Mouse (Mus musculus): ENCODE results near the gene Zdhhc12. TPM values are rescaled to one million over a fixed set of nuclear protein-coding genes. Genes with fewer than 3 reads are reported as not detected.

Zdhhc12 gene
- polyA plus RNA-seq, 1 experiment, result 1.6 TPM

DNA sequence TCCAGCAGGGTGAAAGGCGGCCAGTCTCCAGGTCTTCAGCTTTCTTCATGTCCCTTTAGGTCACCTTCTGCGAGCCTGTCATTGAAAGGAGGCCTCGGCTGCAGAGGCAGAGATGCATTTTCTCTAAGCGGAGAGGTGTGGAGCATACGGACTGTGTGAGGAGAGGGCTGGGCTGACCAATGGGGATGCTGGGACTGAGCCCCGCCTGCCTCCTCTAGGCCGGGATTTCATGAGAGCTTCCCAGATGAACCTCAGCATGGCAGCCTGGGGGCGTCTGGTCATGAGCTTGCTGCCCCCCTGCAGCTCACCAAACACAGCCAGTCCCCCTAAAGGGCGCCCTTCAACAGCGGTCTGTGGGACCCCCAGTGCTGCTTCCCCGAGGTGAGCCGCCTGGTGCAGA lies 8.8 kb downstream of the Zdhhc12 start:
- Histone ChIP-seq H3K9me3 (ENCODE audit: control insufficient read depth, low read length) (no peaks in the 10 kb centered on the region), H3K4me3 (replicated peaks) (no peak overlapping the region), H3K27me3 (ENCODE audit: control insufficient read depth) (no peaks in the 10 kb centered on the region), H3K4me1 (ENCODE audit: control insufficient read depth) (peaks cover 5% of the 10 kb centered on the region), H3K36me3 (ENCODE audit: control insufficient read depth) (no peaks in the 10 kb centered on the region; the same call in 1 of the 2 replicates)
- TF ChIP-seq TAL1 (IDR thresholded peaks at IDR 0.05; ENCODE audit: low read length) (no peak), GATA1 (IDR thresholded peaks at IDR 0.05; ENCODE audit: low read length) (no peak)

- Histone ChIP-seq H3K27me3 (ENCODE audit: control insufficient read depth) (no peaks in the 10 kb centered on the region), H3K9me3 (ENCODE audit: control insufficient read depth, low read length) (no peaks in the 10 kb centered on the region), H3K4me1 (ENCODE audit: control insufficient read depth) (peaks cover 5% of the 10 kb centered on the region), H3K36me3 (ENCODE audit: control insufficient read depth) (no peaks in the 10 kb centered on the region), H3K4me3 (replicated peaks) (no peak overlapping the region)
- no peak for TF ChIP-seq TAL1 (IDR thresholded peaks at IDR 0.05; ENCODE audit: low read length)
- no peak for TF ChIP-seq GATA1 (IDR thresholded peaks at IDR 0.05; ENCODE audit: low read length)
These were observed 9.3 kb downstream of the Zdhhc12 start for GRCm38 (mm10) chr2:30084113-30084512.

GRCm38 (mm10) chr2:30080181-30080800 lies 13.2 kb downstream of the Zdhhc12 start:
- no peak for TF ChIP-seq TAL1 (IDR thresholded peaks at IDR 0.05; ENCODE audit: low read length)
- no peak for TF ChIP-seq GATA1 (IDR thresholded peaks at IDR 0.05; ENCODE audit: low read length)

DNA sequence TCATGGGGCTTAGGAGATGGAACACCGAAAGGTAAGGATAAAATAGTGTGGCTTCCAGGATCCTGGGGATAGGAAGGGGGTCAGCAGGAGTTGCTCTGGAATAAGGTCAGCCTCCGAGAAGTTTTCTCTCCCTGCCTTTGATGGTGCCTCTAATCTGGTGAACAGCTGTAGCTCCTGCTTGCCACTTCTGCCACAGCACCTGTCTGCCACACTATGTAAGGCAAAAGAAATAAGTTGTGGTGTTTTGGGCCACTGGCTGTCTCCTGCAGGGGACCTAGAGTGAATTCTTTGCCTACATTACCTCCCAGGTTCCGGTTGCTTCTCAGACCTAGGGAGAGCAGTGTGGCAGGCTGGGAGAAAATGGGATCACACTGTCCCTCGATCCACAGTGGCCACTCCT lies 14.7 kb downstream of the Zdhhc12 start:
- Histone ChIP-seq H3K4me3 (replicated peaks) (no peak overlapping the region), H3K27me3 (ENCODE audit: control insufficient read depth) (no peaks in the 10 kb centered on the region), H3K36me3 (ENCODE audit: control insufficient read depth) (peaks cover 6% of the 10 kb centered on the region), H3K4me1 (ENCODE audit: control insufficient read depth) (peaks cover 22% of the 10 kb centered on the region), H3K9me3 (ENCODE audit: control insufficient read depth, low read length) (no peaks in the 10 kb centered on the region)
- no peak for TF ChIP-seq GATA1 (IDR thresholded peaks at IDR 0.05; ENCODE audit: low read length)
- TF ChIP-seq TAL1 (IDR thresholded peaks at IDR 0.05; ENCODE audit: low read length), result no peak

More at GRCm38 (mm10) chr2:30080181-30080800, 13.2 kb downstream of the Zdhhc12 start:
- Histone ChIP-seq H3K36me3 (ENCODE audit: control insufficient read depth) (no peaks in the 10 kb centered on the region), H3K4me1 (ENCODE audit: control insufficient read depth) (peaks cover 24% of the 10 kb centered on the region), H3K9me3 (ENCODE audit: control insufficient read depth, low read length) (no peaks in the 10 kb centered on the region), H3K4me3 (replicated peaks) (no peak overlapping the region), H3K27me3 (ENCODE audit: control insufficient read depth) (no peaks in the 10 kb centered on the region)

GRCm38 (mm10) chr2:30078349-30078712 lies 15.1 kb downstream of the Zdhhc12 start:
- TF ChIP-seq GATA1 (IDR thresholded peaks at IDR 0.05; ENCODE audit: low read length) (no peak), TAL1 (IDR thresholded peaks at IDR 0.05; ENCODE audit: low read length) (no peak)
- no peaks in the 10 kb centered on the region for H3K9me3 ChIP-seq (ENCODE audit: control insufficient read depth, low read length)
- H3K4me1 ChIP-seq (ENCODE audit: control insufficient read depth), result peaks cover 22% of the 10 kb centered on the region
- H3K36me3 ChIP-seq (ENCODE audit: control insufficient read depth), result peaks cover 11% of the 10 kb centered on the region
- peak overlapping the region; percentile 68 for H3K4me3 ChIP-seq (replicated peaks)
- H3K27me3 ChIP-seq (ENCODE audit: control insufficient read depth), result no peaks in the 10 kb centered on the region

- H3K4me3 ChIP-seq (replicated peaks), result peak within 1 kb of the TSS; percentile 68
- peaks cover 22% of the 10 kb centered on the region for H3K4me1 ChIP-seq (ENCODE audit: control insufficient read depth)
- no peaks in the 10 kb centered on the region for H3K9me3 ChIP-seq (ENCODE audit: control insufficient read depth, low read length)
- TF ChIP-seq GATA1 (IDR thresholded peaks at IDR 0.05; ENCODE audit: low read length) (no peak), TAL1 (IDR thresholded peaks at IDR 0.05; ENCODE audit: low read length) (no peak)
- H3K36me3 ChIP-seq (ENCODE audit: control insufficient read depth), result peaks cover 17% of the 10 kb centered on the region
- H3K27me3 ChIP-seq (ENCODE audit: control insufficient read depth), result no peaks in the 10 kb centered on the region
These were observed 15.7 kb downstream of the Zdhhc12 start, which contains the start of gene Pkn3 for GRCm38 (mm10) chr2:30077502-30078348. TSS of gene Pkn3 (plus strand) at chr2:30077684.

GRCm38 (mm10) chr2:30076959-30077358 lies 16.5 kb downstream of the Zdhhc12 start:
- H3K27me3 ChIP-seq (ENCODE audit: control insufficient read depth), result no peaks in the 10 kb centered on the region
- peak overlapping the region; percentile 68 for H3K4me3 ChIP-seq (replicated peaks)
- H3K9me3 ChIP-seq (ENCODE audit: control insufficient read depth, low read length), result no peaks in the 10 kb centered on the region
- H3K4me1 ChIP-seq (ENCODE audit: control insufficient read depth), result peaks cover 22% of the 10 kb centered on the region
- no peak for TF ChIP-seq GATA1 (IDR thresholded peaks at IDR 0.05; ENCODE audit: low read length)
- no peak for TF ChIP-seq TAL1 (IDR thresholded peaks at IDR 0.05; ENCODE audit: low read length)
- H3K36me3 ChIP-seq (ENCODE audit: control insufficient read depth), result peaks cover 23% of the 10 kb centered on the region

GRCm38 (mm10) chr2:30076439-30076838 lies 17.0 kb downstream of the Zdhhc12 start:
- H3K4me3 ChIP-seq (replicated peaks), result no peak overlapping the region
- H3K4me1 ChIP-seq (ENCODE audit: control insufficient read depth), result peaks cover 22% of the 10 kb centered on the region
- H3K27me3 ChIP-seq (ENCODE audit: control insufficient read depth), result no peaks in the 10 kb centered on the region
- TF ChIP-seq TAL1 (IDR thresholded peaks at IDR 0.05; ENCODE audit: low read length) (no peak), GATA1 (IDR thresholded peaks at IDR 0.05; ENCODE audit: low read length) (no peak)
- peaks cover 26% of the 10 kb centered on the region for H3K36me3 ChIP-seq (ENCODE audit: control insufficient read depth)
- H3K9me3 ChIP-seq (ENCODE audit: control insufficient read depth, low read length), result no peaks in the 10 kb centered on the region

DNA sequence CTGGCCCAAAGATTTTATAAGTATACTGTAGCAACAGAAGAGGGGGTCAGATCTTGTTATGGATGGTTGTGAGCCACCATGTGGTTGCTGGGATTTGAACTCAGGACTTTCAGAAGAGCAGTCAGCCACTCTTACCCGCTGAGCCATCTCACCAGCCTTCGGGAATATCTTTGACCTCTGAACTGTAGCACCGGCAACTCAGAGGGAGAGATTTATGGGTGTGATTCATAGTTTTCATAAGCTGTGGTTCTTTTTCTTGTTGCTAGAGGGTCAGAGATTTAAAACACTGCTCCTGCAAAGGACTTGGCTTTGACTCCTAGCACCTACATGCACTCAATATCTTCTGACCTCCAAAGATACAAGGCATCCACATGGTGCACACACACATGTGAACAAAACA lies 17.8 kb downstream of the Zdhhc12 start:
- Histone ChIP-seq H3K4me3 (replicated peaks) (no peak overlapping the region), H3K4me1 (ENCODE audit: control insufficient read depth) (peaks cover 22% of the 10 kb centered on the region), H3K36me3 (ENCODE audit: control insufficient read depth) (peaks cover 28% of the 10 kb centered on the region), H3K9me3 (ENCODE audit: control insufficient read depth, low read length) (no peaks in the 10 kb centered on the region), H3K27me3 (ENCODE audit: control insufficient read depth) (no peaks in the 10 kb centered on the region)
- TF ChIP-seq TAL1 (IDR thresholded peaks at IDR 0.05; ENCODE audit: low read length) (no peak), GATA1 (IDR thresholded peaks at IDR 0.05; ENCODE audit: low read length) (no peak)
